Comparison of ENCODE assay signal across 8 mouse cellular contexts in genomic region chr3:89417840-89418169, GRCm38 (mm10). TPM values are rescaled to one million over a fixed set of nuclear protein-coding genes. Genes with fewer than 3 reads are reported as not detected.
DNase-seq lines count a peak whose midpoint lies in the region; ATAC-seq and TF ChIP-seq lines count a peak whose summit lies in the region.

No protein-coding gene starts in this region.

- DNase-seq in heart, adult 18-20 months = no peak
- peak; percentile 95 for DNase-seq in brain, embryonic 14.5 days (ENCODE audit: low read depth)
- DNase-seq in hindbrain, embryonic 14.5 days (ENCODE audit: low spot score) = peak; percentile 75
- no peak for DNase-seq in right cerebral cortex, adult 2 months (ENCODE audit: low spot score in 2 of 2)
- no peak for DNase-seq in layer of hippocampus, adult 11-12 months (ENCODE audit: low spot score)
- DNase-seq in yolk sac, embryonic 10.5 days (ENCODE audit: low spot score) = no peak

- peak overlapping the region; percentile 81 to 86 for H3K27ac ChIP-seq in heart, embryonic 14.5 days (replicated peaks in 1 of 2; ENCODE audit: control insufficient read depth in 1 of 2, insufficient read depth in 1 of 2, low read depth in 2 of 2, low read length in 2 of 2)
- H3K27ac ChIP-seq in hindbrain, embryonic 14.5 days = peak overlapping the region; percentile 44; the same call in 1 of the 2 replicates
- peak overlapping the region; percentile 74 for H3K27ac ChIP-seq in midbrain, embryonic 13.5 days

- H3K4me1 ChIP-seq in heart, embryonic 14.5 days (ENCODE audit: control insufficient read depth in 2 of 2, insufficient read depth in 2 of 2, low read length in 2 of 2) = peaks cover 14 to 40% of the 10 kb centered on the region in 2 experiments
- peaks cover 29% of the 10 kb centered on the region for H3K4me1 ChIP-seq in hindbrain, embryonic 14.5 days (replicated peaks; ENCODE audit: control insufficient read depth, insufficient read depth, low read length)
- peaks cover 52% of the 10 kb centered on the region for H3K4me1 ChIP-seq in midbrain, embryonic 13.5 days (replicated peaks)

- 0 out of 2 replicates have a peak, but pooled peaks have one; percentile 26 for TF ChIP-seq POLR2A in brain, embryonic 14.5 days (IDR thresholded peaks at IDR 0.05; ENCODE audit: borderline replicate concordance, extremely low read depth, insufficient read depth, insufficient read length, poor library complexity, severe bottlenecking)

- TF ChIP-seq CTCF in brain, embryonic 14.5 days (IDR thresholded peaks at IDR 0.05; ENCODE audit: borderline replicate concordance, extremely low read depth, insufficient read depth, insufficient read length) = no peak

- H3K9me3 ChIP-seq in heart, embryonic 14.5 days (ENCODE audit: control insufficient read depth, low read length) = no peaks in the 10 kb centered on the region
- H3K9me3 ChIP-seq in hindbrain, embryonic 14.5 days (ENCODE audit: control insufficient read depth, low read length) = no peaks in the 10 kb centered on the region
- no peaks in the 10 kb centered on the region for H3K9me3 ChIP-seq in midbrain, embryonic 13.5 days

- peak overlapping the region; percentile 84 for H3K4me2 ChIP-seq in heart, embryonic 14.5 days (ENCODE audit: low read length)
- peak overlapping the region; percentile 88 for H3K4me2 ChIP-seq in hindbrain, embryonic 14.5 days (replicated peaks)
- H3K4me2 ChIP-seq in midbrain, embryonic 13.5 days (replicated peaks) = peak overlapping the region; percentile 88

- WGBS in heart, embryonic 14.5 days = under 1% methylated on average over 20 of the region's 20 CpGs
- under 1% methylated on average over 20 of the region's 20 CpGs for WGBS in hindbrain, embryonic 14.5 days
- WGBS in midbrain, embryonic 13.5 days = under 1% methylated on average over 20 of the region's 20 CpGs

- H3K4me3 ChIP-seq in heart, embryonic 14.5 days (ENCODE audit: control insufficient read depth in 1 of 2, insufficient read depth in 1 of 2, low read depth in 1 of 2, low read length in 2 of 2) = peak overlapping the region; percentile 59 to 75
- peak overlapping the region; percentile 55 for H3K4me3 ChIP-seq in hindbrain, embryonic 14.5 days (replicated peaks; ENCODE audit: low read length)
- H3K4me3 ChIP-seq in midbrain, embryonic 13.5 days (replicated peaks) = peak overlapping the region; percentile 57

- no peaks in the 10 kb centered on the region for H3K27me3 ChIP-seq in heart, embryonic 14.5 days (ENCODE audit: control insufficient read depth, insufficient read depth, low read length)
- H3K27me3 ChIP-seq in hindbrain, embryonic 14.5 days (ENCODE audit: control insufficient read depth, insufficient read depth, low read length) = no peaks in the 10 kb centered on the region
- H3K27me3 ChIP-seq in midbrain, embryonic 13.5 days = no peaks in the 10 kb centered on the region

- peak overlapping the region; percentile 79 for H3K9ac ChIP-seq in heart, embryonic 14.5 days (ENCODE audit: low read length)
- peak overlapping the region; percentile 59 for H3K9ac ChIP-seq in hindbrain, embryonic 14.5 days
- H3K9ac ChIP-seq in midbrain, embryonic 13.5 days (replicated peaks) = peak overlapping the region; percentile 66

- H3K36me3 ChIP-seq in heart, embryonic 14.5 days (ENCODE audit: control insufficient read depth, insufficient read depth, low read length) = peaks cover 33% of the 10 kb centered on the region
- H3K36me3 ChIP-seq in hindbrain, embryonic 14.5 days (replicated peaks; ENCODE audit: control insufficient read depth, insufficient read depth) = peaks cover 18% of the 10 kb centered on the region
- peaks cover 23% of the 10 kb centered on the region for H3K36me3 ChIP-seq in midbrain, embryonic 13.5 days

- peak; percentile 13; the same call in 1 of the 2 replicates for ATAC-seq in heart, embryonic 14.5 days (ENCODE audit: insufficient number of reproducible peaks, insufficient read depth, low FRiP score, low read depth)
- ATAC-seq in hindbrain, embryonic 14.5 days (ENCODE audit: low FRiP score) = peak; percentile 53
- peak; percentile 51 for ATAC-seq in midbrain, embryonic 13.5 days

RNA-seq across cellular contexts. Expression of gene Cks1b, which starts 0.4 kb away (rescaled TPM):
- 354 and 368 TPM in 2 replicates for polyA plus RNA-seq in heart, embryonic 14.5 days (2014; fragmentation: Nextera tagmentation; extraction: Ambion mirVana)
- total RNA-seq in heart, adult 18-20 months (2021) = 1 to 10 TPM; 4.6 to 4.8 TPM
- 79.8 and 129 TPM in 2 replicates for polyA plus RNA-seq in brain, embryonic 14.5 days (2012; rRNA removed)
- 94.0 and 99.4 TPM in 2 replicates for polyA plus RNA-seq in hindbrain, embryonic 14.5 days (2014; fragmentation: Nextera tagmentation; extraction: Ambion mirVana)
- 176 and 177 TPM in 2 replicates for polyA plus RNA-seq in midbrain, embryonic 13.5 days (2015; fragmentation: Nextera tagmentation; extraction: Ambion mirVana)

RNA-seq across cellular contexts. Expression of gene Shc1, which starts 0.4 kb away (rescaled TPM):
- polyA plus RNA-seq in heart, embryonic 14.5 days (2014; fragmentation: Nextera tagmentation; extraction: Ambion mirVana) = 48.0 and 50.5 TPM in 2 replicates
- 10 to 100 TPM; 33.2 to 36.1 TPM for total RNA-seq in heart, adult 18-20 months (2021)
- 29.5 and 30.2 TPM in 2 replicates for polyA plus RNA-seq in brain, embryonic 14.5 days (2012; rRNA removed)
- 12.1 and 13.9 TPM in 2 replicates for polyA plus RNA-seq in hindbrain, embryonic 14.5 days (2014; fragmentation: Nextera tagmentation; extraction: Ambion mirVana)
- 17.3 and 17.8 TPM in 2 replicates for polyA plus RNA-seq in midbrain, embryonic 13.5 days (2015; fragmentation: Nextera tagmentation; extraction: Ambion mirVana)

RNA-seq across cellular contexts. Expression of gene Flad1, which starts 6.1 kb away (rescaled TPM):
- 33.5 and 35.2 TPM in 2 replicates for polyA plus RNA-seq in heart, embryonic 14.5 days (2014; fragmentation: Nextera tagmentation; extraction: Ambion mirVana)
- 10 to 100 TPM; 59.5 to 63.8 TPM for total RNA-seq in heart, adult 18-20 months (2021)
- polyA plus RNA-seq in brain, embryonic 14.5 days (2012; rRNA removed) = 39.4 and 53.9 TPM in 2 replicates
- 30.8 and 33.4 TPM in 2 replicates for polyA plus RNA-seq in hindbrain, embryonic 14.5 days (2014; fragmentation: Nextera tagmentation; extraction: Ambion mirVana)
- polyA plus RNA-seq in midbrain, embryonic 13.5 days (2015; fragmentation: Nextera tagmentation; extraction: Ambion mirVana) = 37.2 and 37.8 TPM in 2 replicates

RNA-seq across cellular contexts. Expression of gene Pygo2, which starts 12.2 kb away (rescaled TPM):
- 24.3 and 27.8 TPM in 2 replicates for polyA plus RNA-seq in heart, embryonic 14.5 days (2014; fragmentation: Nextera tagmentation; extraction: Ambion mirVana)
- 10 to 100 TPM; 15.3 to 17.0 TPM for total RNA-seq in heart, adult 18-20 months (2021)
- polyA plus RNA-seq in brain, embryonic 14.5 days (2012; rRNA removed) = 71.6 and 90.9 TPM in 2 replicates
- 47.1 and 50.6 TPM in 2 replicates for polyA plus RNA-seq in hindbrain, embryonic 14.5 days (2014; fragmentation: Nextera tagmentation; extraction: Ambion mirVana)
- polyA plus RNA-seq in midbrain, embryonic 13.5 days (2015; fragmentation: Nextera tagmentation; extraction: Ambion mirVana) = 37.4 and 43.4 TPM in 2 replicates

RNA-seq across cellular contexts. Expression of gene Lenep, which starts 15.2 kb away (rescaled TPM):
- polyA plus RNA-seq in heart, embryonic 14.5 days (2014; fragmentation: Nextera tagmentation; extraction: Ambion mirVana) = not detected in 2 replicates
- 1 to 10 TPM in 1 of 2 experiments, not detected in 1; 1.0 TPM for total RNA-seq in heart, adult 18-20 months (2021)
- polyA plus RNA-seq in brain, embryonic 14.5 days (2012; rRNA removed) = 4.6 and 5.2 TPM in 2 replicates
- not detected in 2 replicates for polyA plus RNA-seq in hindbrain, embryonic 14.5 days (2014; fragmentation: Nextera tagmentation; extraction: Ambion mirVana)
- 1.5 TPM in 1 of 2 replicates, not detected in the other for polyA plus RNA-seq in midbrain, embryonic 13.5 days (2015; fragmentation: Nextera tagmentation; extraction: Ambion mirVana)

Comparison
In these comparisons a context has a peak if more than half of its experiments do, and no peak if none do; other contexts are left out.
1. DNase-seq: peak in brain, embryonic 14.5 days (single experiment) and hindbrain, embryonic 14.5 days (single experiment); none in heart, adult 18-20 months (0 of 2), right cerebral cortex, adult 2 months (0 of 2), layer of hippocampus, adult 11-12 months (single experiment) and yolk sac, embryonic 10.5 days (single experiment).
2. Peak in every context shown above with its lines, with median percentiles within 50 percentile points of each other: ATAC-seq, H3K27ac ChIP-seq, H3K4me2 ChIP-seq, H3K4me3 ChIP-seq and H3K9ac ChIP-seq.